Mouse (Mus musculus) left cerebral cortex, postnatal 10 days (tissue): ENCODE data around the gene Clpsl2. TPM values are rescaled to one million over a fixed set of nuclear protein-coding genes. Genes with fewer than 3 reads are reported as not detected.

Experiments
- DNase-seq, 2 experiments: peaks; one replicate each; pipeline ENCODE4 v3.0.0; 2021 to 2022; ENCODE audit warnings: low spot score in 2 of 2, mixed read lengths in 1 of 2; ENCODE audit errors: extremely low spot score in 1 of 2
- intact Hi-C: fragments of 180-260 bp; cut with DNase I; formaldehyde crosslinking; loops from one replicate; pipeline ENCODE4 v1.15.1; 2025
- microRNA-seq: library from miRNA; unstranded; fragments of <30 nt; microRNA quantifications from one replicate; pipeline ENCODE4 v1.2.0, GENCODE M21; 2022
- total RNA-seq, 2 experiments: library from RNA; stranded (reverse); gene quantifications; 2 replicates each; pipeline ENCODE4 v1.2.3; 2021

Gene Clpsl2
- total RNA-seq, 2 experiments from 2014 or later = not detected

DNA sequence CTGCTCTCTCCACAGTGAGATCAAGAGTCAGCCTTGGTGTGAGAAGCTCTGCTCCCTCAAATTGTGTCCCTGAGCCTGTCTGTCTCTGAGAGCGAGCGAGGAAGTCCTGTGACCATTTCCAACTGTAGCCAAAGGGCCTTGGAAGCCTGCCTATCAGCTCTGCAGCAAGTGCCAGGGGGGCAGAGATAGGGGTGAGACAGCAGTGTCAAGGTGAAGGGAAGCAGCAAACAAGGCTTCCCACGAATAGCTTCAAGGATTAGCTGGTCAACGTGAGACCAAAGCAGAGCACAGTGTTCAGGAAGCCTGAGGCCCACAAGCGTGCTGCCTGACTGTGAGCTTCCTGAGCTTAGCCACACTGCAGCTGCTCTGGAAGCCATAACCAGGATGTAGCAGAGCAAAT is 42.3 kb downstream of the Clpsl2 start:
- DNase-seq = no peak
- intact Hi-C loops = no loop called here

DNA sequence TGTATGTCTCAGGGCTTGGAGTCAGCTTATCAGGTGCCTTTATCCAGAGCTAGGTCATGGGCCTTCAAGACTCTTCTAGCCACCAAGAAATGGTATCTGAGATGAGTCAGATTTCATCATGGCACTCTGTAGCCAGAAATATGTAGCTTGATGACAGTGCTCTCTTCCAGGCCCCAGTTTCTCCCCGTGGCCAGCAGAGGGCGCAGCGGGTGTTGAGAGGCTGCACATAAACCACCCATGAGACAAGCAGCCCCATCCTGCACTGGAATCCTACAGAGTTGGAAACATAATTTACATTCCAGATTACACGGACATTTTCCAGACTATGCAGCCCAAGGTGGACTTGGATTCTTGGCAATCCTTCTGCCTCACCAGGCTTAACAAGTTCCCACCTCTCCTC is 43.8 kb downstream of the Clpsl2 start:
- DNase-seq = peak; percentile 62 to 84
- intact Hi-C loops = no loop called here

DNA sequence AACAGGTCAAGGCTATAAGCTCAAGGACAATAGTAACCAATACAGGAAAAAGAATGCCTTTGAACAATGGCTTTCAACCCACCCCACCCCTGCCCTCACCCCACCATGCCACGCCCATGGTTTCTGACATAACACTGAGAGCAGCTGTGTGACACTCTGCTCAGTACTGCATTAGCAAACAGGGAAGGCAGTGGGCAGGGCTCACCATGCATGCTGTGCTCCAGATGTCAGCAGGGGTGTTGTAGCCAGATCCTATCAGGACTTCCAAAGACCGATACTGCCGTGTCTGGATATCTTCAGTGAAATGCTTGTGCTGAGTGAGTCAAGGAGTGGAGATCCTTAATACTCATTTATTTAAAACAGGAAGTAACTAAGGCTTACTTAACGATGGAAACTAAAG is 44.8 kb downstream of the Clpsl2 start:
- no peak for DNase-seq
- intact Hi-C loops = loop anchor here (2.0 kb wide), 1 partner anchor 55 kb away; no protein-coding TSS in a partner anchor

DNA sequence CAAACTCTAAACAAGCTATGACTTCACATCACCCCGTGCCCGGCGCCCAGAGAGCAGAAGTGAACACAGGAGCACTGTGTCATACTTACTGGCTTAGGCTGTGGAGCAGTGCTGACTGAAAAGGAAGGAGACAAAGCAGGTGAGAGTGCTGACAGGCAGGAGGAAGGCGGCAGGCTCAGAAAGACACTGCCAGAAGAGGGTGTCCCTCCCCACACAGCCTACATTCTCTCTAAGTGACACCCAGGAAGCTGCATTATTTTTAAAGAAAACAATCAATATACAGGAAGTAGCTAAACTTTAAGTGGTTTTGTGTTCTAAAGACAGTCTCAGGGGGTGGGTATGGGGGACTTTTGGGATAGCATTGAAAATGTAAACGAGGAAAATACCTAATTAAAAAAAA is 51.6 kb downstream of the Clpsl2 start:
- DNase-seq = no peak
- intact Hi-C loops = no loop called here

DNA sequence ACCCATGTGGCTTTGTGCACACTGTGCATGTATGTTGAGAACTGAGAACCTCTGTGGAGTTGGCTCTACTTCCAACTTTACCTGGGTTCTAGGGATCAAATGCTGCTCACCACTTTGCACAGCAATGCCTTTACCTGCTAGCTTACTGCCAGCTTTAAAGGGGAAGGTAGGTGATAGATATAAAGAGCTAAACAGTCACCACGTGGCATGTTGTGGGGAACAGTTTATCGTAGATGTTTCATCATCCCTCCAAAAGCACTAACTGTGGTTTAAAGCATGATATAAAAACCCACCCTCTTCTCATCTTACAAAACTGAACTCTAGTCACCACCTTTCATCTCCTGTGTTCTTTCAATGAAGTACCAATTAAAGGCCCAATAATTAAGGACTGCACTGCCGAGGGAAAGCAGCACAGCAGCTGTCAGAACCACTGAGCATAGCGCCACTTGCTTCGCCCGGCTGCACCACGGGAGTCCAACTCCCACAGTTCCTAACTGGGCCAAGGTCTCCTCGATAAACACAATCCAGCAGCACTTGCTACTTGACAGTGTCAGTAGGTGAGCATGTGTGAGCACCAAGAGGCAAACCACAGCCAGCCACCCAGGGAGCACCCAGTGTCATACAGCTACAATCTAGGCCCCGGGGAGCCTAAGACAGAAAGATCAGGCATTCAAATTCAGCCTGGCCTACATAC is 52.5 kb downstream of the Clpsl2 start:
- no peak for DNase-seq
- intact Hi-C loops = no loop called here

Small RNA genes within 50 kb of the gene (microRNA-seq; reads per million reads assigned to microRNA genes)
- gene Gm25195 = not detected
- not detected for gene Mir6969

Other genes starting within 250 kb of the Clpsl2 start
- 10 to 100 TPM; 32.2 to 33.3 TPM for gene Fance, start 235.9 kb upstream of the Clpsl2 start, total RNA-seq
- gene Rpl10a, start 220.9 kb upstream of the Clpsl2 start, total RNA-seq = 100 to 1,000 TPM; 454 to 468 TPM
- gene Tead3, start 198.6 kb upstream of the Clpsl2 start, total RNA-seq = 1 to 10 TPM; 3.0 to 3.3 TPM
- not detected for gene Tulp1, start 184.2 kb upstream of the Clpsl2 start, total RNA-seq
- 10 to 100 TPM; 26.8 to 50.6 TPM for gene Fkbp5, start 31.9 kb upstream of the Clpsl2 start, total RNA-seq
- not detected for gene Armc12, start 18.6 kb upstream of the Clpsl2 start, total RNA-seq
- not detected for gene Clps, start 11.4 kb downstream of the Clpsl2 start, total RNA-seq
- 1 to 10 TPM; 4.3 to 5.1 TPM for gene Lhfpl5, start 26.2 kb downstream of the Clpsl2 start, total RNA-seq
- 100 to 1,000 TPM; 111 to 127 TPM for gene Srpk1, start 73.3 kb downstream of the Clpsl2 start, total RNA-seq
- 10 to 100 TPM in 1 of 2 experiments, 1 to 10 TPM in 1; 7.7 to 10.6 TPM for gene Slc26a8, start 140.8 kb downstream of the Clpsl2 start, total RNA-seq
- gene Mapk14, start 141.9 kb downstream of the Clpsl2 start, total RNA-seq = 10 to 100 TPM; 58.7 to 64.6 TPM
- 1 to 10 TPM; 2.9 to 4.4 TPM for gene AC170998.1, start 176.7 kb downstream of the Clpsl2 start, total RNA-seq
- under 1 TPM; 0.66 to 0.75 TPM for gene Mapk13, start 219.9 kb downstream of the Clpsl2 start, total RNA-seq